Mouse (Mus musculus) liver, adult 2 months (tissue): ENCODE data around the gene Nelfa.

Experiments
- CTCF ChIP-seq: fragments of 200-500 bp; IDR thresholded peaks from 2 replicates; pipeline ENCODE4 v1.5.1; 2011; ENCODE audit warnings: low read depth, low read length, control low read depth
- POLR2A ChIP-seq: fragments of 200-500 bp; IDR thresholded peaks from 2 replicates; pipeline ENCODE4 v1.6.1; 2011; ENCODE audit warnings: low read length, control low read depth; ENCODE audit not compliant: insufficient read depth; ENCODE audit errors: extremely low read depth

- TF ChIP-seq CTCF (no peak), POLR2A (no peak)
Measured at GRCm38 (mm10) chr5:33982731-33983259, 46.6 kb upstream of the Nelfa start.
